Mouse (Mus musculus) embryonic facial prominence, embryonic 11.5 days (tissue): ENCODE measurements around the gene Erc2. TPM values are rescaled to one million over a fixed set of nuclear protein-coding genes. Genes with fewer than 3 reads are reported as not detected.

Experiments used
- ATAC-seq: fragments of 200-750 bp; cut with Nextera tagmentation; replicated peaks from 2 replicates; pipeline ENCODE4 v1.8.0; 2017; ENCODE audit warnings: low read depth; ENCODE audit not compliant: insufficient number of reproducible peaks, low FRiP score, low TSS enrichment
- DNase-seq: peaks from one replicate; pipeline ENCODE4 v3.0.0-alpha.2; 2015; ENCODE audit warnings: low spot score
- H3K27ac ChIP-seq: fragments of 300-500 bp; sonication (generic); replicated peaks from 2 replicates; pipeline ENCODE4 v1.5.1; 2014; ENCODE audit warnings: mild to moderate bottlenecking, low read depth, low read length, control low read depth
- H3K27me3 ChIP-seq: fragments of 300-500 bp; sonication (generic); 2 replicates; pipeline ENCODE4 v1.6.1; 2014; ENCODE audit warnings: mild to moderate bottlenecking, low read length, moderate library complexity, mixed read lengths; ENCODE audit not compliant: control insufficient read depth, insufficient read depth
- H3K36me3 ChIP-seq: fragments of 300-500 bp; sonication (generic); replicated peaks from 2 replicates; pipeline ENCODE4 v1.6.1; 2014; ENCODE audit warnings: low read depth, mild to moderate bottlenecking, low read length, moderate library complexity, mixed read lengths; ENCODE audit not compliant: control insufficient read depth, insufficient read depth
- H3K4me1 ChIP-seq: fragments of 300-500 bp; sonication (generic); 2 replicates; pipeline ENCODE4 v1.6.1; 2014; ENCODE audit warnings: low read length, mixed read lengths; ENCODE audit not compliant: control insufficient read depth, insufficient read depth
- H3K4me2 ChIP-seq: fragments of 300-500 bp; sonication (generic); 2 replicates; pipeline ENCODE4 v1.6.1; 2014; ENCODE audit warnings: low read depth, mild to moderate bottlenecking, control low read depth, low read length, moderate library complexity
- H3K4me3 ChIP-seq: fragments of 300-500 bp; sonication (generic); 2 replicates; pipeline ENCODE4 v1.5.1; 2014; ENCODE audit warnings: low read depth, low read length, control low read depth
- H3K9ac ChIP-seq: fragments of 300-500 bp; sonication (generic); replicated peaks from 2 replicates; pipeline ENCODE4 v1.6.1; 2014; ENCODE audit warnings: mild to moderate bottlenecking, control low read depth, low read length
- H3K9me3 ChIP-seq: fragments of 300-500 bp; sonication (generic); replicated peaks from 2 replicates; pipeline ENCODE4 v1.6.1; 2016; ENCODE audit warnings: mild to moderate bottlenecking, low read length, inconsistent platforms, mixed read lengths; ENCODE audit not compliant: control insufficient read depth
- WGBS: fragments of 180-500 bp; shearing (Covaris S2); extraction: QIAGEN DNeasy Blood & Tissue Kit; methylation state at CpG from one replicate; pipeline ENCODE4 v1.1.7; 2014; 5-methylcytosine and 5-hydroxymethylcytosine counted together
- polyA plus RNA-seq: library from polyadenylated mRNA; unstranded; fragments of >200 nt; fragmentation: Nextera tagmentation; extraction: Ambion mirVana; gene quantifications from 2 replicates; pipeline ENCODE4 v1.2.1, GENCODE M21; 2014

The Erc2 gene
- polyA plus RNA-seq, 1 experiment from 2014 or later: 5.2 TPM

- Histone ChIP-seq H3K9ac (no peak overlapping the region), H3K4me1 (no peaks in the 10 kb centered on the region), H3K36me3 (no peaks in the 10 kb centered on the region), H3K4me2 (no peak overlapping the region), H3K27me3 (no peaks in the 10 kb centered on the region), H3K27ac (no peak overlapping the region), H3K4me3 (no peak overlapping the region), H3K9me3 (no peaks in the 10 kb centered on the region)
- no peak for ATAC-seq
- DNase-seq: no peak
- 63% methylated on average over 3 of the region's 3 CpGs for WGBS
Observed at GRCm38 (mm10) chr14:27823048-27823447, 200.8 kb downstream of the Erc2 start.

GRCm38 (mm10) chr14:27823897-27824296 lies 201.7 kb downstream of the Erc2 start:
- 85% methylated on average over 6 of the region's 6 CpGs for WGBS
- no peaks in the 10 kb centered on the region for H3K9me3 ChIP-seq
- H3K36me3 ChIP-seq: no peaks in the 10 kb centered on the region
- no peaks in the 10 kb centered on the region for H3K4me1 ChIP-seq
- ATAC-seq (no peak), DNase-seq (no peak)
- H3K9ac ChIP-seq: no peak overlapping the region
- H3K4me3 ChIP-seq: no peak overlapping the region
- no peaks in the 10 kb centered on the region for H3K27me3 ChIP-seq
- no peak overlapping the region for H3K4me2 ChIP-seq
- no peak overlapping the region for H3K27ac ChIP-seq

GRCm38 (mm10) chr14:27826829-27827228 lies 204.6 kb downstream of the Erc2 start:
- ATAC-seq (no peak), DNase-seq (no peak)
- Histone ChIP-seq H3K4me3 (no peak overlapping the region), H3K36me3 (no peaks in the 10 kb centered on the region), H3K9me3 (no peaks in the 10 kb centered on the region), H3K27me3 (no peaks in the 10 kb centered on the region), H3K4me1 (no peaks in the 10 kb centered on the region), H3K4me2 (no peak overlapping the region), H3K9ac (no peak overlapping the region), H3K27ac (no peak overlapping the region)
- WGBS: 87% methylated on average over 1 of the region's 1 CpGs

GRCm38 (mm10) chr14:27828089-27828488 lies 205.9 kb downstream of the Erc2 start:
- no peak overlapping the region for H3K4me3 ChIP-seq

GRCm38 (mm10) chr14:27832196-27832595 lies 210.0 kb downstream of the Erc2 start:
- no peak overlapping the region for H3K9ac ChIP-seq
- ATAC-seq: no peak
- WGBS: 83% methylated on average over 4 of the region's 4 CpGs

More at GRCm38 (mm10) chr14:27828089-27828488, 205.9 kb downstream of the Erc2 start:
- no peaks in the 10 kb centered on the region for H3K36me3 ChIP-seq
- no peak overlapping the region for H3K27ac ChIP-seq
- H3K4me2 ChIP-seq: no peak overlapping the region
- no peaks in the 10 kb centered on the region for H3K4me1 ChIP-seq
- peak; percentile 39 for DNase-seq
- no peaks in the 10 kb centered on the region for H3K9me3 ChIP-seq
- WGBS: 52% methylated on average over 2 of the region's 2 CpGs
- H3K9ac ChIP-seq: no peak overlapping the region
- no peak for ATAC-seq
- H3K27me3 ChIP-seq: no peaks in the 10 kb centered on the region

GRCm38 (mm10) chr14:27835351-27835750 lies 213.1 kb downstream of the Erc2 start:
- WGBS: 76% methylated on average over 1 of the region's 1 CpGs
- ATAC-seq: no peak
- Histone ChIP-seq H3K4me1 (no peaks in the 10 kb centered on the region), H3K4me3 (no peak overlapping the region), H3K36me3 (no peaks in the 10 kb centered on the region), H3K9ac (no peak overlapping the region), H3K4me2 (no peak overlapping the region), H3K27me3 (no peaks in the 10 kb centered on the region), H3K9me3 (no peaks in the 10 kb centered on the region), H3K27ac (no peak overlapping the region)
- no peak for DNase-seq

More at GRCm38 (mm10) chr14:27832196-27832595, 210.0 kb downstream of the Erc2 start:
- DNase-seq: no peak
- Histone ChIP-seq H3K4me1 (no peaks in the 10 kb centered on the region), H3K36me3 (no peaks in the 10 kb centered on the region), H3K27me3 (no peaks in the 10 kb centered on the region), H3K9me3 (no peaks in the 10 kb centered on the region), H3K4me2 (no peak overlapping the region), H3K4me3 (no peak overlapping the region), H3K27ac (no peak overlapping the region)

GRCm38 (mm10) chr14:27837601-27838105 lies 215.4 kb downstream of the Erc2 start:
- Histone ChIP-seq H3K9ac (no peak overlapping the region), H3K4me3 (no peak overlapping the region), H3K27ac (no peak overlapping the region), H3K27me3 (no peaks in the 10 kb centered on the region), H3K36me3 (no peaks in the 10 kb centered on the region), H3K9me3 (no peaks in the 10 kb centered on the region), H3K4me2 (no peak overlapping the region), H3K4me1 (no peaks in the 10 kb centered on the region)
- DNase-seq (no peak), ATAC-seq (no peak)
- 74% methylated on average over 6 of the region's 6 CpGs for WGBS

- Histone ChIP-seq H3K4me1 (no peaks in the 10 kb centered on the region), H3K27me3 (no peaks in the 10 kb centered on the region), H3K4me3 (no peak overlapping the region), H3K27ac (no peak overlapping the region), H3K9ac (no peak overlapping the region), H3K4me2 (no peak overlapping the region), H3K9me3 (no peaks in the 10 kb centered on the region), H3K36me3 (no peaks in the 10 kb centered on the region)
- no peak for DNase-seq
- WGBS: 98% methylated on average over 1 of the region's 1 CpGs
- no peak for ATAC-seq
Observed at GRCm38 (mm10) chr14:27840120-27840519, 217.9 kb downstream of the Erc2 start.
